Mouse (Mus musculus): ENCODE measurements around the gene Ice2. TPM values are rescaled to one million over a fixed set of nuclear protein-coding genes. Genes with fewer than 3 reads are reported as not detected.

Gene Ice2
- total RNA-seq, 1 experiment: 10.0 TPM

- peaks cover 11 to 38% of the 10 kb centered on the region in 2 experiments for H3K4me1 ChIP-seq (ENCODE audit: control insufficient read depth in 2 of 2, insufficient read depth in 2 of 2, low read length in 2 of 2, poor library complexity in 1 of 2)
- H3K27ac ChIP-seq (ENCODE audit: insufficient read depth, low read depth, low read length, poor library complexity, severe bottlenecking): no peak overlapping the region
- no peak for DNase-seq (ENCODE audit: low read depth, low spot score)
- no peaks in the 10 kb centered on the region for H3K36me3 ChIP-seq (ENCODE audit: control insufficient read depth, insufficient read depth, low read length, poor library complexity, severe bottlenecking)
- H3K9ac ChIP-seq (ENCODE audit: insufficient read depth, low read depth, low read length, poor library complexity, severe bottlenecking): no peak overlapping the region
- in situ Hi-C loops (cut with MboI; ENCODE audit: low sequenced_read_pairs in 2 of 2, unreplicated experiment in 2 of 2): no loop called here
- H3K9me3 ChIP-seq (ENCODE audit: control insufficient read depth, insufficient read depth, low read depth, low read length): no peaks in the 10 kb centered on the region
- no peak for TF ChIP-seq CHD2 (IDR thresholded peaks at IDR 0.05; ENCODE audit: low read depth, low read length)
- no peak for TF ChIP-seq MAFK (IDR thresholded peaks at IDR 0.05; ENCODE audit: insufficient read depth, low read depth, low read length)
- no peak for TF ChIP-seq HCFC1 (IDR thresholded peaks at IDR 0.05; ENCODE audit: borderline replicate concordance, insufficient read depth, low read length)
- no peak for TF ChIP-seq ZC3H11A (IDR thresholded peaks at IDR 0.05; ENCODE audit: borderline replicate concordance, low read depth, low read length)
- TF ChIP-seq ZNF384 (IDR thresholded peaks at IDR 0.05; ENCODE audit: low read depth, low read length): no peak
- H3K4me3 ChIP-seq (ENCODE audit: insufficient read depth in 1 of 2, low read depth in 1 of 2, low read length in 2 of 2, poor library complexity in 1 of 2, severe bottlenecking in 1 of 2): no peak overlapping the region
Observed at GRCm38 (mm10) chr9:69455391-69455790, 57.7 kb downstream of the Ice2 start.

GRCm38 (mm10) chr9:69456406-69457075 is 58.8 kb downstream of the Ice2 start:
- Histone ChIP-seq H3K4me3 (ENCODE audit: insufficient read depth in 1 of 2, low read depth in 1 of 2, low read length in 2 of 2, poor library complexity in 1 of 2, severe bottlenecking in 1 of 2) (no peak overlapping the region), H3K4me1 (ENCODE audit: control insufficient read depth in 2 of 2, insufficient read depth in 2 of 2, low read length in 2 of 2, poor library complexity in 1 of 2) (peaks cover 11 to 36% of the 10 kb centered on the region in 2 experiments), H3K9ac (ENCODE audit: insufficient read depth, low read depth, low read length, poor library complexity, severe bottlenecking) (no peak overlapping the region), H3K27ac (ENCODE audit: insufficient read depth, low read depth, low read length, poor library complexity, severe bottlenecking) (no peak overlapping the region), H3K36me3 (ENCODE audit: control insufficient read depth, insufficient read depth, low read length, poor library complexity, severe bottlenecking) (no peaks in the 10 kb centered on the region), H3K9me3 (ENCODE audit: control insufficient read depth, insufficient read depth, low read depth, low read length) (no peaks in the 10 kb centered on the region)
- no peak for DNase-seq (ENCODE audit: low read depth, low spot score)
- in situ Hi-C loops (cut with MboI; ENCODE audit: low sequenced_read_pairs in 2 of 2, unreplicated experiment in 2 of 2): no loop called here
- TF ChIP-seq CHD2 (IDR thresholded peaks at IDR 0.05; ENCODE audit: low read depth, low read length) (no peak), HCFC1 (IDR thresholded peaks at IDR 0.05; ENCODE audit: borderline replicate concordance, insufficient read depth, low read length) (no peak), ZNF384 (IDR thresholded peaks at IDR 0.05; ENCODE audit: low read depth, low read length) (no peak), ZC3H11A (IDR thresholded peaks at IDR 0.05; ENCODE audit: borderline replicate concordance, low read depth, low read length) (no peak), MAFK (IDR thresholded peaks at IDR 0.05; ENCODE audit: insufficient read depth, low read depth, low read length) (no peak)

DNA sequence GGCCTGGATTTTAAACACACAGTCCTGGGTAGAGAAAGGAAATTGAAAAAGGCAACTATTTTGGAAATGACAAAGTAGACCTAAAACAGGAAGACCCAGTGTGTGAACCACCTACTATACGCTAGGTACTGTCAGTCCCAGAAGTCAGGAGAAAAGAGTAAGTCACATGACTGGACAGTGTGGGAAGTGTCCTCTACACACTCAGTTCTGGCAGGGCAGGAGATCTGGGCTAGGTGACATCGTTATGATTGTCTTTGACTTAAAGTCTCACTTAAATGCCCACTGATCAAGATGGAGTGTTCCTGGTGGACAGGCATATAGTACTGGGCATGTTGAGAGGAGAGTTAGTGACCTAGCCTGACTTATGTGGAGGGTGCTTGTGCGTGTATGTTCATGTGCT is 59.4 kb downstream of the Ice2 start:
- peaks cover 11 to 36% of the 10 kb centered on the region in 2 experiments for H3K4me1 ChIP-seq (ENCODE audit: control insufficient read depth in 2 of 2, insufficient read depth in 2 of 2, low read length in 2 of 2, poor library complexity in 1 of 2)
- H3K9ac ChIP-seq (ENCODE audit: insufficient read depth, low read depth, low read length, poor library complexity, severe bottlenecking): no peak overlapping the region
- TF ChIP-seq MAFK (IDR thresholded peaks at IDR 0.05; ENCODE audit: insufficient read depth, low read depth, low read length): no peak
- no peak for TF ChIP-seq CHD2 (IDR thresholded peaks at IDR 0.05; ENCODE audit: low read depth, low read length)
- TF ChIP-seq ZNF384 (IDR thresholded peaks at IDR 0.05; ENCODE audit: low read depth, low read length): no peak
- no peak for TF ChIP-seq HCFC1 (IDR thresholded peaks at IDR 0.05; ENCODE audit: borderline replicate concordance, insufficient read depth, low read length)
- TF ChIP-seq ZC3H11A (IDR thresholded peaks at IDR 0.05; ENCODE audit: borderline replicate concordance, low read depth, low read length): no peak
- H3K36me3 ChIP-seq (ENCODE audit: control insufficient read depth, insufficient read depth, low read length, poor library complexity, severe bottlenecking): no peaks in the 10 kb centered on the region
- DNase-seq (ENCODE audit: low read depth, low spot score): no peak
- H3K27ac ChIP-seq (ENCODE audit: insufficient read depth, low read depth, low read length, poor library complexity, severe bottlenecking): no peak overlapping the region
- H3K4me3 ChIP-seq (ENCODE audit: insufficient read depth in 1 of 2, low read depth in 1 of 2, low read length in 2 of 2, poor library complexity in 1 of 2, severe bottlenecking in 1 of 2): no peak overlapping the region
- H3K9me3 ChIP-seq (ENCODE audit: control insufficient read depth, insufficient read depth, low read depth, low read length): no peaks in the 10 kb centered on the region
- in situ Hi-C loops (cut with MboI; ENCODE audit: low sequenced_read_pairs in 2 of 2, unreplicated experiment in 2 of 2): no loop called here

DNA sequence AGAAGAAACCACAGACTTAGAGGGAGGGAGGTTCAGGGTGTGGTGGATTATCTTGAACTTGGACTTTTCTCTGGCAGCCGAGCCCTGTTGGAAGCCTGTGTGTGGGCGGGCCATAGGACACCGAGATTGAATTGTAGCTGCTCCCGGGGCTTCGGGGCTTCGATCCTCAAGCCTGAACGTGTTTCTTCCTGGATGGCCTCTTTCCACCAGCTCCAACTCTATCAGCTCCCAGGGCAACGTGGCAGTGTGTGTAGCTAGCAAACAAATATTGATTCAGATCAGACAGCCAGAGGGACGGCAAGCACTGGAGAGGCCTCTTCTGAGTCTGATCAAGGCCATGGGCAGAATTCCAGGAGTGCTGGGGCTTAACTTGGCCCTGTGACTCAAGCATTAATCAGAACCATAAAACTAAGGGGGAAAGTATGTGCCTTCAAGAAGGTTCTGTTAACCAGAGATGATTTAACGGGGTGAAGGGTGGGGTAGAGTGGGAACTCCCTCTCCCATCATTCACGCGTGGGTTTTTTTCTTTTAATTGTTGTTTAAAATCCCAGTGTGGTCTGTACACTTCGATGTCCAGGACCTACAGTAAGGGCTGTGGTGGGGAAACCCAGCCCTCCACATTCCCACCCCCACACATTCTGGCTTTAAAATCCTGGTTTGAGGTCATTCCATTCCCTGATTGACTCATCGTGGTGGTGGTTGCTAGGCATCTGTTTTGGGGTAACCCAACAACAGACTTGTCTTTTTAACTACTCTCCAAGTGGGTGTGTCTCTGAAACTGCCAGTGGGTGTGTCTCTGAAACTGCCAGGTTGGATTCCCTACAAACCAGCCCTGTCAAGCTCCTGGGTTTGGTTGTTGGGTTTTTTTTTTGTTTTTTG is 60.3 kb downstream of the Ice2 start:
- Histone ChIP-seq H3K4me3 (ENCODE audit: insufficient read depth in 1 of 2, low read depth in 1 of 2, low read length in 2 of 2, poor library complexity in 1 of 2, severe bottlenecking in 1 of 2) (no peak overlapping the region), H3K9ac (ENCODE audit: insufficient read depth, low read depth, low read length, poor library complexity, severe bottlenecking) (no peak overlapping the region), H3K27ac (ENCODE audit: insufficient read depth, low read depth, low read length, poor library complexity, severe bottlenecking) (no peak overlapping the region), H3K4me1 (ENCODE audit: control insufficient read depth in 2 of 2, insufficient read depth in 2 of 2, low read length in 2 of 2, poor library complexity in 1 of 2) (peaks cover 11 to 36% of the 10 kb centered on the region in 2 experiments), H3K36me3 (ENCODE audit: control insufficient read depth, insufficient read depth, low read length, poor library complexity, severe bottlenecking) (no peaks in the 10 kb centered on the region), H3K9me3 (ENCODE audit: control insufficient read depth, insufficient read depth, low read depth, low read length) (no peaks in the 10 kb centered on the region)
- no peak for TF ChIP-seq ZNF384 (IDR thresholded peaks at IDR 0.05; ENCODE audit: low read depth, low read length)
- no peak for DNase-seq (ENCODE audit: low read depth, low spot score)
- in situ Hi-C loops (cut with MboI; ENCODE audit: low sequenced_read_pairs in 2 of 2, unreplicated experiment in 2 of 2): no loop called here
